Mouse (Mus musculus) cerebellum, adult 2 months (tissue): ENCODE results near the gene Fam57b.

Experiments
- CTCF ChIP-seq: fragments of 200-500 bp; IDR thresholded peaks from 2 replicates; pipeline ENCODE4 v1.5.1; 2011; ENCODE audit warnings: low read depth, mild to moderate bottlenecking, control low read depth, low read length, moderate library complexity, borderline replicate concordance; ENCODE audit not compliant: insufficient read depth
- POLR2A ChIP-seq: fragments of 200-500 bp; IDR thresholded peaks from 2 replicates; pipeline ENCODE4 v1.6.1; 2011; ENCODE audit warnings: low read length, control low read depth, borderline replicate concordance; ENCODE audit not compliant: insufficient read depth

- TF ChIP-seq CTCF (peak; percentile 43; the same call in 1 of the 2 replicates), POLR2A (no peak)
Measured at GRCm38 (mm10) chr7:126855641-126856040, 58.2 kb downstream of the Fam57b start.
